Mouse (Mus musculus): ENCODE data around the gene Wrap53. TPM values are rescaled to one million over a fixed set of nuclear protein-coding genes. Genes with fewer than 3 reads are reported as not detected.
A peak's percentile ranks its signal among the peaks of the same experiment; 100 is the strongest.

Gene Wrap53
- polyA plus RNA-seq, 1 experiment from 2014 or later = 22.5 TPM

DNA sequence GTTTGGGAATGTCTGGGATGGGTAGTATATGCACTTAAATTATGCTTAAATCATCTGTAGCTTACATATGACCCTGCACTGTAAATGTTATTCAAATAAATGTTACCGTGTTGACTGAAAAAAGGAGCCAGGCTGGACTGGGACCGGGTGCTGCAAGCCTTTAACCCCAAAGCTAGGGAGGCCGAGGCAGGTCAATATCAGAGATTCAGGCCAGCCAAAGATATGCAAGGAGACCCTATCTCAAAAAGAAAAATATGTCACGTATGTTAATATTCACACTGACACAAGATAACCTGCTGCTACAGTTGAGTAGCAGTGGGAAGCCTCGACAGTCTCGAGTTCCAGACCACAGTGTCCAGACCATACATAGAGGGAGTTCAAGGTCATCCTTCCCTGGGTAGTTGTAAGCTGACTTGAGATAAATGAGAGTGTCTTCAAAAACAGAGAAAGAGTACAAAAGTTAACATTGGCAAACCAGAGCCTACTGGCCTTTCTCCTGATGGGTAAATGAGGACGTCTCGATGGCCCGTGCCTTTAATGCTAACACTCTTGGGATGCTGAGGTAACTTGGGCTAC, 2.3 kb upstream of the Wrap53 start:
- peaks cover 4% of the 10 kb centered on the region for H3K36me3 ChIP-seq (ENCODE audit: control insufficient read depth, insufficient read depth, low read length)
- H3K4me1 ChIP-seq (ENCODE audit: control insufficient read depth, insufficient read depth, low read length) = peaks cover 20% of the 10 kb centered on the region
- peak overlapping the region; percentile 90 for H3K4me2 ChIP-seq (ENCODE audit: low read length)
- H3K4me3 ChIP-seq (replicated peaks; ENCODE audit: low read depth, low read length) = peak overlapping the region; percentile 79
- no peak for ATAC-seq (ENCODE audit: low FRiP score, low TSS enrichment)
- no peaks in the 10 kb centered on the region for H3K27me3 ChIP-seq (ENCODE audit: control insufficient read depth, insufficient read depth, low read length)
- no peak overlapping the region for H3K27ac ChIP-seq (replicated peaks; ENCODE audit: low read depth, low read length)
- no peaks in the 10 kb centered on the region for H3K9me3 ChIP-seq (ENCODE audit: control insufficient read depth, low read length)
- peak overlapping the region; percentile 77; the same call in 1 of the 2 replicates for H3K9ac ChIP-seq (replicated peaks; ENCODE audit: low read length)
- DNase-seq = no peak
- 59% methylated on average over 9 of the region's 9 CpGs for WGBS

DNA sequence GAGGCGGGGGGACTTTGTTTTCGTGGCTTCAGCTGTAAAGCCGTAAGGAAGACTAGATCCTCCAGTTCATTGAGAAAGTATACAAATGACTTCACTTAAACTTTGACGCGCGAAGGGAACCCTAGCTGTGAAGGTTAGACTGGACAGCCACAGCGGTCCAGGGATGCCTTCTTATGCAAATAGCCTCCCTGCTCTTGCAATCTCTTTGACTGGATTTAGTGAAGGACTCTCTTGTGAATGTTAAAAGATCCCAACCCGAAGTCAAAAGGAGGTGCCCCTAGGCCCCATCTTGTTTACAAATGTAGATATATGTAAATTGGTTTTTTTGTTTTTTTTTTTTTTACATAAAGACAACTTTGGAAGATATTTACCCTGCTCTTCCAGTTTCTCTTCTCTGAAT, 1.8 kb upstream of the Wrap53 start:
- H3K27me3 ChIP-seq (ENCODE audit: control insufficient read depth, insufficient read depth, low read length) = no peaks in the 10 kb centered on the region
- H3K9me3 ChIP-seq (ENCODE audit: control insufficient read depth, low read length) = no peaks in the 10 kb centered on the region
- peak overlapping the region; percentile 94 for H3K27ac ChIP-seq (replicated peaks; ENCODE audit: low read depth, low read length)
- peak overlapping the region; percentile 77 for H3K9ac ChIP-seq (replicated peaks; ENCODE audit: low read length)
- H3K4me1 ChIP-seq (ENCODE audit: control insufficient read depth, insufficient read depth, low read length) = peaks cover 25% of the 10 kb centered on the region
- under 1% methylated on average over 8 of the region's 8 CpGs for WGBS
- H3K4me3 ChIP-seq (replicated peaks; ENCODE audit: low read depth, low read length) = peak overlapping the region; percentile 79
- H3K36me3 ChIP-seq (ENCODE audit: control insufficient read depth, insufficient read depth, low read length) = peaks cover 4% of the 10 kb centered on the region; the same call in 1 of the 2 replicates
- ATAC-seq (ENCODE audit: low FRiP score, low TSS enrichment) (no peak), DNase-seq (peak; percentile 50)
- peak overlapping the region; percentile 90 for H3K4me2 ChIP-seq (ENCODE audit: low read length)

DNA sequence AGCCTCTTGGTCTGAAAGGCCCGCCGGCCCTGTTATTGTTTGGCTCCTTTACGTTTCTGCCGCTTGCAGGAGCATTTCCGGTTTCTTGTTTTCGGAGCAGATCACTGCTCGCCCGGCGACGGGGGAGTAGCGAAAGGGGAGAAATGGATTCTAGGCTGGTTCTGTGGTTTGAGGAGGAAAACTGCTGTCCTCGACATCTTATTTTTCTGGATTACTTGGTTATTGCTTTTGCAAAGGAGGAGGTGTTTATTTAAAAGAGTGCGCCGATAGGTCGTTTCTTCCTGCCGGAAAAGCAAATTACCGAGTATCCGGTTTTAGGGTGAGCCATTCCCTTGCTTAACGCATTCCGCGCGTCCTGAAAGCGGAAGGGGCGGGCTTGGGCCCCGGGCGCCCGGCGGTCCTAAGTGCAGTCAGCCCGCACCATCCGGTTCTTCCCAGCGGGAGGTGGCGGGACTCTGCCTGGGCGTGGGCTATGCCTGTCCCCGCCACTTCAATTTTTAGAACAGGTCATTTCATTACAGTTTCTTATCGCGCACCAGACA, 1.2 kb upstream of the Wrap53 start:
- peaks cover 4% of the 10 kb centered on the region; the same call in 1 of the 2 replicates for H3K36me3 ChIP-seq (ENCODE audit: control insufficient read depth, insufficient read depth, low read length)
- peak overlapping the region; percentile 94 for H3K27ac ChIP-seq (replicated peaks; ENCODE audit: low read depth, low read length)
- H3K4me1 ChIP-seq (ENCODE audit: control insufficient read depth, insufficient read depth, low read length) = peaks cover 26% of the 10 kb centered on the region
- H3K9ac ChIP-seq (replicated peaks; ENCODE audit: low read length) = peak overlapping the region; percentile 77
- DNase-seq (peak; percentile 97), ATAC-seq (ENCODE audit: low FRiP score, low TSS enrichment) (peak; percentile 82)
- peak overlapping the region; percentile 90 for H3K4me2 ChIP-seq (ENCODE audit: low read length)
- no peaks in the 10 kb centered on the region for H3K27me3 ChIP-seq (ENCODE audit: control insufficient read depth, insufficient read depth, low read length)
- H3K9me3 ChIP-seq (ENCODE audit: control insufficient read depth, low read length) = no peaks in the 10 kb centered on the region
- peak overlapping the region; percentile 79 for H3K4me3 ChIP-seq (replicated peaks; ENCODE audit: low read depth, low read length)
- WGBS = under 1% methylated on average over 36 of the region's 36 CpGs

DNA sequence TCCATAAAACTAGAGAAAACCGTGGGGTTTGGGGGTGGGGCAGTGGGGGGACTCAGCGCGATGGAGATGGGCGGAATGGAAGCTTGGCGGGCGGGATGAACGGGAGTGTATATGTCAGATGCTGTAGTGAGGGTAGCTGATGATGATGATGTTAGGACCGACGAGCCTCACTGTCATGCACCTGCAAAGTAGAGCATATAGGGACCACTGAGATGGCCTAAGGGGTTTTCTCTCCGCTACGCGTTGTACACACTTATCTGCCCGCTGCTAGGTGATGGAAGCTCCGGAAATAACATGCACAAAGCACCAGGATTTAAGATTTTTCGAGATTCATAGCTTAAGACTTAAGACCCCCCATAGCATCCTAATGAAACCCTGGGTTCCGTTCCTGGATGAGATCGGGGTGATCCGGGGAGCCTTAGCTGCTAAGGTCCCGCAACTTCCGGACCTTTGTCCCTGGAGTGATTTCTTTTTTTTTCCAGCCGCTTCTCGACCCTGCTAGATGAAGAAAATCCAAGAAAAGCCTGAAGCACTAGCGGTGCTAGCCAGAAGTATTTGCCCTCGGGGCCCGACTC, 604 bp upstream of the Wrap53 start:
- Histone ChIP-seq H3K9ac (replicated peaks; ENCODE audit: low read length) (peak overlapping the region; percentile 77), H3K27ac (replicated peaks; ENCODE audit: low read depth, low read length) (peak overlapping the region; percentile 94), H3K4me3 (replicated peaks; ENCODE audit: low read depth, low read length) (peak overlapping the region; percentile 79), H3K36me3 (ENCODE audit: control insufficient read depth, insufficient read depth, low read length) (peaks cover 4% of the 10 kb centered on the region; the same call in 1 of the 2 replicates), H3K9me3 (ENCODE audit: control insufficient read depth, low read length) (no peaks in the 10 kb centered on the region), H3K27me3 (ENCODE audit: control insufficient read depth, insufficient read depth, low read length) (no peaks in the 10 kb centered on the region), H3K4me2 (ENCODE audit: low read length) (peak overlapping the region; percentile 90), H3K4me1 (ENCODE audit: control insufficient read depth, insufficient read depth, low read length) (peaks cover 26% of the 10 kb centered on the region)
- DNase-seq (peak; percentile 28), ATAC-seq (ENCODE audit: low FRiP score, low TSS enrichment) (peak; percentile 13; the same call in 1 of the 2 replicates)
- under 1% methylated on average over 25 of the region's 25 CpGs for WGBS

DNA sequence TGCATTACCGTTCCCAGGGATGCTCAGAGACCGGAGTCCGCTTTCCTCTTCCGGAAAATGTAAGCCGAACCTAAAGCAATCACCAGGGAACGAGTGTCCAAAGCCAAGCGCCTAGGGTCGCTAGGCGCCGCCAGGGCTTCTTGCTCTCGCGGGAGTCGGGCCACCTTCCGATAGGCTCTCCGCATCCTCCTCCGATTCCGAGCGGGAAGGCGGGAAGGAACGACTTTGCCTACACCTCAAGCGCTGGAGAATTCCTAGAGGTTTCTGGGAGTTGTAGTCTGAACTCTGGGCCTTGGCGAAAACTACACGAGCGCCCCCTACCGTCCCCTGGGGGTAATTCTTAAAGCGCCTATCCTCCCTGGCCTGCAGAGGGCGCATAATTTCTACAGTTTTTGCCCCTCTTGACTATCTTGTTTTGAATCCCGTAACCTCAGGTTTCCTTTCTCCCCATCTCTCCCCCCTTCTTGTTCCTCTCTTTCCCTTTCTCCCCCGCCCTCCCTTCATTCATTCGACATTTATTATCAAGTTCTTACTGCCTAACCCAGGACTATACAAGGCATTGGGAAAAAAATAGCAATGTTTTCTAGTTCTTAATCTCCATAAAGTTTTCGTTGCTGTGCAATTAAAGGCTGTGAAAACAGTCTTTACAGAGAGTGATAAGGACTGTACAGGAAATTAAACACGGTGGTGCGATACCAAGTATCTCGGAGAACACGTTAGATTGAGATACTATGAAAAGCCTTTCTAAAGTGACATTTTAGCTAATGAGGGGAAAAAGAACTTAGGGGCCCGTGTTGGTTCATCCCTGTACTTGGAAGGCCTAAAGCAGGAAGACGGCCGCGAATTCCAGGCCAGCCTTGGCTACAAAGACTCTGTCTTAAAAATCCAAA, 682 bp downstream of the Wrap53 start:
- ATAC-seq (ENCODE audit: low FRiP score, low TSS enrichment) (peak; percentile 87), DNase-seq (peak; percentile 99)
- Histone ChIP-seq H3K4me1 (ENCODE audit: control insufficient read depth, insufficient read depth, low read length) (peaks cover 26% of the 10 kb centered on the region), H3K4me2 (ENCODE audit: low read length) (peak overlapping the region; percentile 90), H3K9ac (replicated peaks; ENCODE audit: low read length) (peak overlapping the region; percentile 75), H3K27me3 (ENCODE audit: control insufficient read depth, insufficient read depth, low read length) (no peaks in the 10 kb centered on the region), H3K36me3 (ENCODE audit: control insufficient read depth, insufficient read depth, low read length) (peaks cover 6% of the 10 kb centered on the region; the same call in 1 of the 2 replicates), H3K9me3 (ENCODE audit: control insufficient read depth, low read length) (no peaks in the 10 kb centered on the region), H3K4me3 (replicated peaks; ENCODE audit: low read depth, low read length) (peak overlapping the region; percentile 79), H3K27ac (replicated peaks; ENCODE audit: low read depth, low read length) (peak overlapping the region; percentile 94)
- WGBS = 2% methylated on average over 39 of the region's 39 CpGs

DNA sequence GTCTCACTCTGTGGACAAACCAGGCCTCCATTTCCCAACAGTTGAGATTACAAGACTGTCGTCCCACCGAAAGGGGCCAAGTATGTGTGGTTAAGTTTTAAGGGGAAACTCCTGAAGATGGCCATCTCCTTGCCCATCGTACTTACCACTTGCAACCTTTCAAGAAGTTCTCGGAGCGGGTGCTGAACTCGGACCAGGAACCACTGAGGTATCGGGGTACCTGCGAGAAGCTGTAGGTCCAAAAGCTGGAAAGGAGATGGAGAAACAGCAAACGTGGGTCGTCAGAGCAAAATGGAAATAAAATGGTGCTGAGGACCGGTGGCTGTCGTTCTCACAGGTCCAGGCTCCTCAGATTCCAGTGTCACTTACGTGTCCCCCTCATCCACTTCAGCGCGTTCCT, 1.8 kb downstream of the Wrap53 start:
- Histone ChIP-seq H3K36me3 (ENCODE audit: control insufficient read depth, insufficient read depth, low read length) (peaks cover 6% of the 10 kb centered on the region; the same call in 1 of the 2 replicates), H3K4me3 (replicated peaks; ENCODE audit: low read depth, low read length) (peak overlapping the region; percentile 73), H3K9me3 (ENCODE audit: control insufficient read depth, low read length) (no peaks in the 10 kb centered on the region), H3K27ac (replicated peaks; ENCODE audit: low read depth, low read length) (no peak overlapping the region), H3K27me3 (ENCODE audit: control insufficient read depth, insufficient read depth, low read length) (no peaks in the 10 kb centered on the region), H3K9ac (replicated peaks; ENCODE audit: low read length) (peak overlapping the region; percentile 75), H3K4me1 (ENCODE audit: control insufficient read depth, insufficient read depth, low read length) (peaks cover 26% of the 10 kb centered on the region), H3K4me2 (ENCODE audit: low read length) (peak overlapping the region; percentile 90)
- ATAC-seq (ENCODE audit: low FRiP score, low TSS enrichment) = no peak
- 11% methylated on average over 15 of the region's 15 CpGs for WGBS
- no peak for DNase-seq

DNA sequence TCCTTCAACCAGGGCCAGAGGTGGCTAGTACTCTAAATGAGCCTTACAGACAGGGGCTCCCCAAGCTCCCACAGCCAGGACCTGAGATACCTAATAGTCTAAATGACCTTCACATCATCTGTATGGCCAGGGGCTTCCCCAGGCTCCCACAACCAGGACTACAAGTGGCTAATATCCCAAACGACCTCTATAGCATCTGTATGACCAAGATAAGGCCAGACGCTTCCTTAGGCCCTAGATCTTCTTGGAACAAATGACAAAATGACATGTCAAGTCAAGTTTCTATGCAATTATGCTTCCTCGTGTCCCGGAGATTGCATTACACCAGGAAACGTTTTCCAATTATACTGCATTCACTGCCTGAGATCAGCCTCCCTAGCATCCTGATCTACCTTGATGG, 3.7 kb downstream of the Wrap53 start:
- H3K27me3 ChIP-seq (ENCODE audit: control insufficient read depth, insufficient read depth, low read length) = no peaks in the 10 kb centered on the region
- ATAC-seq (ENCODE audit: low FRiP score, low TSS enrichment) (no peak), DNase-seq (no peak)
- H3K4me2 ChIP-seq (ENCODE audit: low read length) = peak overlapping the region; percentile 29; the same call in 1 of the 2 replicates
- H3K4me1 ChIP-seq (ENCODE audit: control insufficient read depth, insufficient read depth, low read length) = peaks cover 20% of the 10 kb centered on the region
- peaks cover 15% of the 10 kb centered on the region for H3K36me3 ChIP-seq (ENCODE audit: control insufficient read depth, insufficient read depth, low read length)
- H3K9ac ChIP-seq (replicated peaks; ENCODE audit: low read length) = no peak overlapping the region
- H3K4me3 ChIP-seq (replicated peaks; ENCODE audit: low read depth, low read length) = no peak overlapping the region
- 76% methylated on average over 5 of the region's 5 CpGs for WGBS
- H3K9me3 ChIP-seq (ENCODE audit: control insufficient read depth, low read length) = no peaks in the 10 kb centered on the region
- H3K27ac ChIP-seq (replicated peaks; ENCODE audit: low read depth, low read length) = no peak overlapping the region

DNA sequence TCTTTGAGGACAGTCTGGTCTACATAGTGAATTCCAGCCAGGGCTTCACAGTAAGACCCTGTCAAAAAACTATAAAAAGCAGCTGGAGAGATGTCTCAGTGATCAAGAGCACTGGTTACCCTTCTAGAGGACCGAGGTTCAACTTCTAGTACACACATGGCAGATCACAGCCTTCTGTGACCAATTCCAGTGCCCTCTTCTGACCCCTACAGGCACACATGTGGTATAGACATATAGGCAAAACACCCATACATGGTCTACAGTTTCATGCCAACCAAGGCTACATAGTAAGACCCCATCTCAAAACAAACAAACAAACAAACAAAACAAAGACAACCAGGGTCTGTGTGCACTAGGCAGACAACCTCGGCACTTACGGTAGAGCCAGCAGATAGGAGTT, 4.8 kb downstream of the Wrap53 start:
- Histone ChIP-seq H3K4me2 (ENCODE audit: low read length) (no peak overlapping the region), H3K9me3 (ENCODE audit: control insufficient read depth, low read length) (no peaks in the 10 kb centered on the region), H3K27ac (replicated peaks; ENCODE audit: low read depth, low read length) (no peak overlapping the region), H3K36me3 (ENCODE audit: control insufficient read depth, insufficient read depth, low read length) (peaks cover 25% of the 10 kb centered on the region), H3K27me3 (ENCODE audit: control insufficient read depth, insufficient read depth, low read length) (no peaks in the 10 kb centered on the region), H3K4me1 (ENCODE audit: control insufficient read depth, insufficient read depth, low read length) (peaks cover 20% of the 10 kb centered on the region), H3K9ac (replicated peaks; ENCODE audit: low read length) (no peak overlapping the region), H3K4me3 (replicated peaks; ENCODE audit: low read depth, low read length) (no peak overlapping the region)
- WGBS = 62% methylated on average over 3 of the region's 3 CpGs
- no peak for ATAC-seq (ENCODE audit: low FRiP score, low TSS enrichment)
- peak; percentile 65 for DNase-seq

Measured in midbrain, embryonic 14.5 days (tissue).